Mouse (Mus musculus) urinary bladder, postnatal 4 days (tissue): Measurements from ENCODE around the gene Dctn3.
"Not testable (repeated sequence)": the region's sequence is repeated elsewhere in the genome, so short reads cannot be mapped to it uniquely, and the experiment has no call there.

Experiments
- DNase-seq, 2 experiments: peaks; one replicate each; pipeline ENCODE4 v3.0.0; 2021 to 2022; ENCODE audit warnings: low spot score in 2 of 2

Dctn3 gene

GRCm38 (mm10) chr4:41722918-41723351 is at the start of gene Dctn3:
Gene Dctn3 (minus strand): TSS chr4:41723170.
- peak; percentile 79 to 85 for DNase-seq

GRCm38 (mm10) chr4:41767301-41767700 is 44.3 kb upstream of the Dctn3 start:
- not testable (repeated sequence) for DNase-seq

GRCm38 (mm10) chr4:41763176-41763575 is 40.2 kb upstream of the Dctn3 start:
- not testable (repeated sequence) for DNase-seq

DNA sequence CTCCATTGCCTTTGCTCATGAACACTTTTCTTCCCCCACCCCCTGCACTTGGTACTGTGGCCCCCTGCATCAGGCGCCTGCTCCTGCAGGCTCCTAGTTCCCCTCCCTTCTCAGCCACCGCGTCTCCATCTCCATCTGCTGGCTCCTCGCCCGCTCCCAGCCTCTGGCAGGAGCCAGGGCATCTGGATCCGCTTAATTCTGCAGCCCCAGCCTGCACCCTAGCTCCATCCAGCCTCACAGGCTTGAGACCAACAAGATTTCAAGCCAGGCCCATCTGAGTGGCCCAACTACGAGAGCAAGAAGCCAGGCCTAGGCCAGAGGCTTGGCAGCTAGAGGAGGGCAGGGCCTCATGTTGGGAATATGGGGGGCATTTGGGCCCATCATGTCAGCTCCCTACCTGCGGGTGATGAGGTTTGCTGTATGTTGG is 39.7 kb upstream of the Dctn3 start:
- DNase-seq = peak; percentile 64 to 81

DNA sequence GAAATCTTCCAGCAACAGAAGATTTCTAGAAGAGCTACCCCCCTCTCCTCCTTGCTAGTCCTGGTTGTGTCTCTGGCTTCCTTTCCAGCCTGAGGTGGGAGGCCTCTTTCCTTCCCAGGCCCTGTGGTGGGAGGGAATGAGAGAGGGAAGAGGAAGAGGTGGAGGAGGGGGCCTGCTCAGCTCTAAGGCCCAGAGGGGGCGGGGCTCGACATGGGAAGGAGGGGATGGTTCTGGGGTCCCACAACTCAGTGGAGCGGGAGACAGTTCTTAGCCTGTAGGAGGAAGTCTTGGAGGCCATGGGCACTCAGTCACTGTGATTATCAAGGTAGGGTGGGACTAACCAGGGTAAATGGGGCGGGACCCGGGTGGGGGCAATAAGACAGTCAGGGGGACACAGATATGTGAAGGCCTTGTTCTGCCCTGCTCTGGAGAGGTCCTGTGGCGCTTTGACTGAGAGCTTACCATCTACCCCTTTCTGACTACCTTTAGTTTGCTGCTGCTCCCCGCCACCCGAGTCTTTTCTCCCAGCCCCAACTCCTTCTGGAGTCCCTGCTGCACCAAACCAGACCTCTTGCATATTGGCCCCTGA is 39.2 kb upstream of the Dctn3 start:
- DNase-seq = peak in 1 of 2 experiments; percentile 72

DNA sequence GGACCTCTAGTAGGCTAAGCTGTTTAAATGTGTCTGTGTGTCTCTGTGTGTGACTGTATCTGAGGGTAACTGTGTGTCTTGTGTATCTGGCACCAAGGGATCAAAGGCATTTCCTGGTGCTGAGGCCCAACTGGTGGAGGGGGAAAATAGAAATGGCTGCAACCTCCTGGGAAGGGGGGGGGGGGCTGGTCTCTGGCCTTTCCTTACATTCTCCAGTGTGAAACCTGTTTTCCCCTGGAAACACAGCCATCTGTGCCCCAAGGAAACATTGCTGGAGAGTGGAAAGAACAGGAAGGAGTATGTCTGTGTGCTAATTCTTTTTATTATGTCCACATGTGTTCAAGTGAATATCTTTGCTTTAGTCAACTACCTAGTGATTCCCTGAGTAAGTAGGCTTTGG is 38.7 kb upstream of the Dctn3 start:
- no peak for DNase-seq

DNA sequence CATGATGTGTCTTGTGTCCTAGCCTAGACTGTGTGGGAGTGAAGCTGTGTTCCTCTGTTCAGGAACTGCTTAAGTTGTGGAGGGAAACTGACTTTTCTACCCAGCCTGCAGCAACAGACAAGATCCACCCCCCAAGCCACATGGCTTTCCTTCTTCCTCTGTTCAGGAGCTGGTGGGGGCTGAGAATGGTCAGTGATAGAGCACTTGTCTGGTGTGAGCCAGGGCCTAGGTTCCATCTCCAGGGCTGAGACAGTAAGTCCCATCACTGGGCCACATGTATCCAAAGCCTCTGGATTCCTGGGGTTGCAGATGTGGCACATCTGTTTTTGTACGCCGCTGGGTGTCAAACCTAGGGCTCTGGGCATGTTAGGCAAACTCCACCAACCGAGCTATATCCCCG is 37.9 kb upstream of the Dctn3 start:
- DNase-seq = no peak

GRCm38 (mm10) chr4:41760288-41760721 is 37.3 kb upstream of the Dctn3 start:
- DNase-seq = peak; percentile 86 to 87

- DNase-seq = no peak
Observed at GRCm38 (mm10) chr4:41759656-41760287, 36.8 kb upstream of the Dctn3 start.

DNA sequence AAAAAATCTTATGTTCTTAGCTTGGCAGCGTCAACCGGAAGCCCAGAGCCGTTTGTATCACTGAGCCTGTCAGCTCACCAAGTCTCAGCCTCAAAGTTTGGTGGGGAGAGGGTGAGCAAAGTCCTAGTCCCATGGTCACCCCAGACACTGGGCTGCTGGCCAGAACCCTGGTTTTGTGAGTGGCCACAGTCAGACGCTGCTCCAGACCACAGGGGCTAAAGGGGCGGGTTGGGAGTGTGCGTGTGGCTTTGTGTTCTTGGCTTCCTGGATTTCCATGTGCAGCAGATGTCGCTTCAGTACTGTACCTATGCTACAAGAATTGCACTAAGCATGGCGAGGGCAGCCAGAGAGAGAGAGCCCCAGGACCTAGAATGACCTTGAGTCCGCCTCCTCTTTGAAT is 36.2 kb upstream of the Dctn3 start:
- DNase-seq = no peak

- DNase-seq = no peak
Observed at GRCm38 (mm10) chr4:41758701-41759100, 35.7 kb upstream of the Dctn3 start.

DNA sequence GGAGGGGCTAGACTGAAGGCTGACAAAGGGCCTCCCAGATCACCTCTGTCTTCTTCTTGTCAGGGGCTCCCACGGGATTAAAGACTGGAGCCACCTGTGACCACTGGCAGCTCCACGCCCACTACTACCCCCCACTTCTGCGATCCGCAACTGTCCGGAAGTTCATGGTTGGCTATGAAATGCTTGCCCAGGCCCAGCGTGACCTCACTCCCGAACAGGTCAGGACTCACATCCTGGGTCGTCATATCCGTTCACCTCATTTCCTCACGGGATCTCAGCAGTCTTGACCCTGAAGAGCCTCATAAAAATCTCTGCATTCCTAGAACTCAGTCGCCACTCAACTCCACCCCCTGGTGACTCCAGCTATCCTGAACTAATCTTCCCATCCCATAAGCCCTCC is 35.1 kb upstream of the Dctn3 start:
- DNase-seq = no peak

GRCm38 (mm10) chr4:41757321-41757720 is 34.4 kb upstream of the Dctn3 start:
- DNase-seq = no peak

DNA sequence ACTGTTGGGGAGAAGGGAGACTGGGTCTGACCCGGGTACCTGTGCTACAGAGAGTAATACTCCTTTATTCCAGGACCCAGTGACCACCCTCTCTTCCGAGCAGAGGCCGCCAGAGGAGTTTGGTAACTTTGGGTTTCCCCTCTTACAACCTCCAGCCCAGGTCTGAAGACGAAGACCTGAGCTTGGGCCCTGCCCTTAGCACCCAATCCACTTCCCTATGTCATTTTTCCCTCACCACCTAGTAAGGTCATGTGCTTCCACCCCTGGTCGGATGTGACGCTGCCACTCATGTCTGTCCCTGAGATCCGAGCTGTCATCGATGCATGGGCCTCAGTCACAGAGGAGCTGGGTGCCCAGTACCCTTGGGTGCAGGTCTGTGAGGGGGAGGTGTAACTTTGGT is 33.5 kb upstream of the Dctn3 start:
- DNase-seq = no peak

DNA sequence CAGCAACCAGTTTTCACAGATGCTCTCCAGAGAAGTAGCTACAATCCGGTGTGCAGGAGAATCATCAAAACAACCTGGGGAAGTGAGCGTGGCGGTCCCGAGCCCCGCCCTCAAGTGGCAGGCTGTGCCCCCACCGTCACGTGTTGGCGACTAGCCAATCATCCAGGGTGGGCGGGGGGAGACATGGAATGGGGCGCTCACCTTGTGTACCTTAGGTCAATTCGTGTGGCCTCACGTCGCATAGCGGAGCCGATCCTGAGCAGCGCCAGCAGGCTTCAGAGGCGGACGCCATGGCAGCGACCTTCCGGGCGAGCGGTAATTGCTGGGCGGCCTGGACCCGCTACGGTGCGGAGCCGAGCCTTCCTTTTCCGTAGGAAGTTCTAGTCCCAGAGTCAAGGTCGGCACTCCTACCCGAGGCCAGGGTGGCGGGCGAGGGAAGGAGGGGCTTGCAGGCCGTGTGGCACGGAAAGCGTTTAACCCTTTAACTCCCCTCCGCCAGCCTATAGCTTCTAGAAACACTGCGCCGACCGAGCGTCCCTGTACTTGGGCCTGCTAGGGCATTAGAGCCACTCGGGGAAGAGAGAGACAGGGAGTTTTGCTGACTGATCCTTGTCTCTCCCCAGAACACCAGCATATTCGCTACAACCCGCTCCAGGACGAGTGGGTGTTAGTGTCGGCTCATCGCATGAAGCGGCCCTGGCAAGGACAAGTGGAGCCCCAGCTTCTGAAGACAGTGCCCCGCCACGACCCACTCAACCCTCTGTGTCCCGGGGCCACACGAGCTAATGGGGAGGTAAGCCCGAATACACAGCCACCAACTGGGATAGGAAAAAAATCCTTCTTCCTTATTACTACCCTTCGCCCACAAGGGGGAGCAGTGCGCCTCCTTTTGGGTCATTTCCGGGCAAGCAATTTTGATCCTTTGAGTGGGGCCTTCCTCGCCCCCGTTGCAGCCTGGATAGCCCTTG is 32.7 kb upstream of the Dctn3 start, which contains the start of gene Sigmar1:
TSS of gene Sigmar1 (minus strand) at position 820 of the 968 bp plus-strand sequence.
- DNase-seq = peak; percentile 79 to 80

- DNase-seq = no peak
Observed at GRCm38 (mm10) chr4:41754797-41755337, 31.9 kb upstream of the Dctn3 start, which contains the start of gene Galt. Gene Galt (plus strand): TSS chr4:41755228.

DNA sequence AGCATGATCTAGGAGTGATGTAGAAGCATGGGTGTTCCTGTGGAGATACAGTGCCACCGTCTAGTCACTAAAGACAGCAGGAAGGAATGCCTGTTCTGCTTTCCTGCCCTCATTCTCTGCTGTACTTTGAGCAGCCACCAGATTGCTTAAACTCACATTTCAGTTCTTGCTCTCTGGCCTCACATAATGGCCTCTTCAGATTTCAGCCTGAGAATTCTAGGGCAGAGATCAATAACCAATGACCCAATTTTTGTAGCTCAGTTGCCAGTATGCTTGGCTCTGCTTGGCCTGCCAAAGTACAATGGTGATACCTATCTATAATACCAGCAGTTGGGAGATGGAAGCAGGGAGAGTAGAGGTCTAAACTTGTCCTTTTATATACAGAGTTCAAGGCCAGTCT is 22.1 kb upstream of the Dctn3 start:
- no peak for DNase-seq

- no peak for DNase-seq
Observed at GRCm38 (mm10) chr4:41744131-41744530, 21.2 kb upstream of the Dctn3 start.

GRCm38 (mm10) chr4:41741158-41741560 is 18.2 kb upstream of the Dctn3 start:
- DNase-seq = peak; percentile 89 to 90

DNA sequence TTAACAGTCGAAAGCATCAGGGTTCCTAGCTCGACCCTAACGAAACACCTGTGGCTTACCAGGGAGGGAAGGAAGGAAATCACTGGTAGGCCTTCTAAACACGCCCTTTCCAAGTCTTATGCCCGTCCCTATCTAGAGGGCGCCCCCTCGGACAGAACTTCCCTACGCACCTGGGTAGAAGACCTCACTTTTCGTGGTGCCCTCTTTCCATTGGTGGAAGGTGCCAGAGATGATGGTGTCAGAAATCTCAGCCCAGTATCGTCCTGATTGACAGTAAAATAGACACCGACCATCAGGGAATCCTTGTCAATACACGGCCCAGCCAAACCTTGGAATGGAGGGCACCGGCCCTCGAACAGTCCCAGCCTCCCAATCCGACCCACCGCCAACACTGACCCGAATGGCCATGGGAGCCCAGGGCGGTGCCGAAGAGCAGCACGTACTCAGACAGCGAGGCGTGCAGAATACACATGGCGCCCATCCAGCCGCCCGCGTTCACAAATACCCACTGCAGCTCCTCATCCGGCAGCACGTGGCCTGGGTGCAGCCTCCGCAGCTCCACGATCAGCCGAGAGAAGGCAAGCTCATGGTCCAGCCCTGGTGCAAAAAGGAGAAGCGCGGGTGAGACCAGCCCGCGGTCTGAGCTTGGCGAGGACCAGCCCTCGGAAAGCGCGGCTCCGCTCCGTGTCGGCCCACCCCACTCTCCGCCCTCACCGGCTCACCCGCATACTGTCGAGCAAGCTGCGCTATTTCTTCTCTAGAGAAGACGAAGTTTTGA is 17.6 kb upstream of the Dctn3 start:
- DNase-seq = no peak

DNA sequence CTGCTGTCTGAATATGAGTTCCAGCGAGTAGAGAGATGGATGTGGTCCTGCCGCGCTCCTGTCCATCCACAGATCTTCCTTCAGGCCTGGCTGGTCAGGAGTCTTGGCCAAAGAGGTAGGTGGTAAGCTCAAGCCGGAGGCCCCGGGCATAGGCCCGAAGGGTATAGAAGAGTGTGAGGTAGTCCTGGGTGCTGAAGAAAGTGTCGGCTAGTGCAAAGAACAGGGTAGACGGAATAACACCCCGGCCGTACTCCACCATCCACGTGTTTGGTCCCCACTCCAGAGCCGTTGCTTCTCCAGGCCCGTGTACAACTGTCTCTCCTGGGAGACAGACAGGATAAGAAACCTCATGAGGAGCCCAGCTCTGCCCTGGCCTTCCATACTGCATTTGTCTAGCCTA is 16.3 kb upstream of the Dctn3 start:
- no peak for DNase-seq
